Mouse (Mus musculus) testis, adult 2 months (tissue): ENCODE measurements around the gene Rab14.
A peak's percentile ranks its signal among the peaks of the same experiment; 100 is the strongest.

ENCODE experiments used
- CTCF ChIP-seq: fragments of 200-500 bp; IDR thresholded peaks from 2 replicates; pipeline ENCODE4 v1.5.1; 2012; ENCODE audit warnings: low read depth, mild to moderate bottlenecking, inconsistent platforms, low read length, moderate library complexity; ENCODE audit not compliant: control insufficient read depth, insufficient read depth, insufficient replicate concordance
- POLR2A ChIP-seq: fragments of 200-500 bp; IDR thresholded peaks from 2 replicates; pipeline ENCODE4 v1.6.1; 2012; ENCODE audit warnings: low read depth, mild to moderate bottlenecking, inconsistent platforms, low read length, moderate library complexity; ENCODE audit not compliant: control insufficient read depth

DNA sequence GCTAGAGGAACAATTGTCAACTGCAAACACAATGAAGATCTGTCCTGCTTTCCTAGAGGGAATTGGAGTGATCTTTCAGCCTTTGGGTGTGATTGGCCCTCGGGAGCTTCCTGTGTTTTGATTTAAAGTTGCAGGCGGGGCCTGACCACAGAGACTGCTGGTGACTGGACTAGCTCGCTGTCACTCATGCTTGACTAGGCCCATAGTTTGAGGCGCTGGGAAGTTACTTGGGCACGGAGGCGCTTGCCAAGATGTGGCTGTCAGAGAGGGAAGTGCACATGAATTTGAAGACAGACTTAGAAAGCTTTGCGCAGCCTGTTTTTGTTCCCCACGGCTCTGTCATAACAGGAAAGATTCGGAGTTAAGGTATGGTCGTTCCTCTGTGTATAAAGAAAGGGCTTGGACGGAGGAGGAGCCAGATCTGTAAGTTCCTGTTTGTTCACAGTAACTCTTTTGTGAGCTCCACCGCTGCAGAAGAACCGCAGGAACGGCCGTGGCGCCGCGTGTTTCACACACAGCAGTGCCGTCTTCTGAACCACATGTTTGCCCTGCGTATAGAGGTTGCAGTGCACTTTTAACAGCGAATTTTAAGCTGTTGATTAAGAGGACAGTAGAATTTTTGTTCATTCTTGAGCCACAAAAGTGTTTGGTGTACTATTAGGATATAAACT lies 68.8 kb downstream of the Rab14 start:
- TF ChIP-seq POLR2A (peak; percentile 52), CTCF (no peak)
